Mouse (Mus musculus) ES-Bruce4 (cell line): ENCODE measurements around the gene Ctnna3.

Experiments used
- CTCF ChIP-seq: IDR thresholded peaks from one replicate; pipeline ENCODE4 v1.8.1; 2011; ENCODE audit warnings: low read depth, low read length
- POLR2A ChIP-seq: IDR thresholded peaks from one replicate; pipeline ENCODE4 v1.8.1; 2011; ENCODE audit warnings: low read length; ENCODE audit not compliant: insufficient read depth

DNA sequence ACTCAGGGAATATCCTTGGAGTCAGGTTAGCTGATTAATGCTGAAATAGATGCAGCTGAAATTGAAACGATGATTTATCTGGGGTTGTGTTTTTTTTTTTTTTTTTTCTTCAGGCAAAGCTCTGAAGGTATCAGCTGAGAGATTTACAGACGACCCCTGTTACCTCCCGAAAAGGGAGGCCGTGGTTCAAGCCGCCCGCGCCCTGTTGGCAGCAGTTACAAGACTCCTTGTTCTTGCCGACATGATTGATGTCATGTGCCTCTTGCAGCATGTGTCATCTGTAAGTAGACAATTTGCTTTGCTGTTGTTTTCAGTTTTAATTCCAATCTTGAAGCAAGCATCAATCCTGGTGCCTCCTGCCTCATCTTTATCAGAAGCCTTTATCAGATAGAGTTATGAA is 136.8 kb downstream of the Ctnna3 start:
- TF ChIP-seq CTCF (no peak), POLR2A (no peak)
